Mouse (Mus musculus) heart, postnatal 0 days (tissue): ENCODE measurements around the gene Uevld.

ENCODE experiments used
- CTCF ChIP-seq: IDR thresholded peaks from 2 replicates; pipeline ENCODE4 v1.5.1; 2016; ENCODE audit warnings: antibody characterized with exemption, control low read depth, low read depth
- EP300 ChIP-seq: IDR thresholded peaks from 2 replicates; pipeline ENCODE4 v1.6.1; 2016; ENCODE audit warnings: antibody characterized with exemption, low read depth

- TF ChIP-seq EP300 (no peak), CTCF (no peak)
These were observed 11.6 kb upstream of the Uevld start for GRCm38 (mm10) chr7:46969898-46970297.
